Mouse (Mus musculus) testis, adult 2 months (tissue): ENCODE results near the gene Rsph6a.
A peak's percentile ranks its signal among the peaks of the same experiment; 100 is the strongest.

Source experiments
- CTCF ChIP-seq: fragments of 200-500 bp; IDR thresholded peaks from 2 replicates; pipeline ENCODE4 v1.5.1; 2012; ENCODE audit warnings: low read depth, mild to moderate bottlenecking, inconsistent platforms, low read length, moderate library complexity; ENCODE audit not compliant: control insufficient read depth, insufficient read depth, insufficient replicate concordance
- POLR2A ChIP-seq: fragments of 200-500 bp; IDR thresholded peaks from 2 replicates; pipeline ENCODE4 v1.6.1; 2012; ENCODE audit warnings: low read depth, mild to moderate bottlenecking, inconsistent platforms, low read length, moderate library complexity; ENCODE audit not compliant: control insufficient read depth

- no peak for TF ChIP-seq POLR2A
- peak; percentile 75; the same call in 1 of the 2 replicates for TF ChIP-seq CTCF
Observed at GRCm38 (mm10) chr7:19069500-19069899, 15.0 kb downstream of the Rsph6a start.
